Mouse (Mus musculus) heart, postnatal 0 days (tissue): ENCODE results near the gene Tcaf1.

Experiments used
- CTCF ChIP-seq: IDR thresholded peaks from 2 replicates; pipeline ENCODE4 v1.5.1; 2016; ENCODE audit warnings: antibody characterized with exemption, control low read depth, low read depth
- EP300 ChIP-seq: IDR thresholded peaks from 2 replicates; pipeline ENCODE4 v1.6.1; 2016; ENCODE audit warnings: antibody characterized with exemption, low read depth

DNA sequence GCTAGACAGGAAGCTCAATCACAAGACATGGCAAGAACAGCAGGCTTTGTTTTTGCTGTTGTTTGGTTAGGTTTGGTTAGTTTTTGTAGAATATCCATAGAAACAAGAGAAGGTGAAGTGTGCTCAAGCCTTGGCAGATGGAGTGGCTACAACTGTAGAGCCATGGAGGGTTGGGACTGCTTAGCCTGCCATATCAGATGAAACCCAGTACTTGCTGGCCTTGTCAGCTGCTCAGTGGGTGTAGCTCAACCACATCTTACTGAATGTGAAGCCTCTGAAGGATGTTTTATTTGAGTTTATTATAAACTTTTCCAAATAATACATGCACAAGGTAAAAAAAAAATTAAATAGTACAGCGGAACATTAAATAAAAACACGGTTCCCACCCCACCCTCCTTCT lies 42.2 kb downstream of the Tcaf1 start:
- TF ChIP-seq CTCF, result no peak
- TF ChIP-seq EP300, result no peak
